Mouse (Mus musculus) spleen, adult 2 months (tissue): Measurements from ENCODE around the gene Hnrnpll.

Experiments
- CTCF ChIP-seq: fragments of 200-500 bp; IDR thresholded peaks from 2 replicates; pipeline ENCODE4 v1.5.1; 2011; ENCODE audit warnings: mild to moderate bottlenecking, inconsistent platforms; ENCODE audit not compliant: insufficient read depth, insufficient read length, insufficient replicate concordance; ENCODE audit errors: extremely low read depth
- POLR2A ChIP-seq: fragments of 200-500 bp; IDR thresholded peaks from 2 replicates; pipeline ENCODE4 v1.6.1; 2011; ENCODE audit warnings: low read depth, low read length, inconsistent platforms

- TF ChIP-seq CTCF: no peak
- no peak for TF ChIP-seq POLR2A
Measured at GRCm38 (mm10) chr17:79980421-79981120, 81.6 kb downstream of the Hnrnpll start.
